Mouse (Mus musculus): ENCODE data around the gene Impdh2.

GRCm38 (mm10) chr9:108531496-108531895 is 28.6 kb upstream of the Impdh2 start:
- TF ChIP-seq CTCF (IDR thresholded peaks at IDR 0.05; ENCODE audit: low read depth, low read length) = no peak
- no peak for TF ChIP-seq POLR2A (IDR thresholded peaks at IDR 0.05; ENCODE audit: insufficient read depth, low read length)
- no peak for TF ChIP-seq EP300 (IDR thresholded peaks at IDR 0.05; ENCODE audit: insufficient read depth, low read depth, low read length)
